Mouse (Mus musculus) forebrain, postnatal 0 days (tissue): ENCODE results near the gene Ppfibp2. TPM values are rescaled to one million over a fixed set of nuclear protein-coding genes. Genes with fewer than 3 reads are reported as not detected.

ENCODE experiments used
- ATAC-seq: fragments of 200-750 bp; cut with Nextera tagmentation; 2 replicates; pipeline ENCODE4 v1.8.0; 2017; ENCODE audit warnings: mild to moderate bottlenecking, moderate library complexity
- DNase-seq: peaks from one replicate; pipeline ENCODE4 v3.0.0-alpha.2; 2015
- H3K27ac ChIP-seq: fragments of 300-500 bp; sonication (generic); 2 replicates; pipeline ENCODE4 v1.5.1; 2014; ENCODE audit warnings: low read depth, mild to moderate bottlenecking, antibody characterized with exemption, low read length, moderate library complexity, mixed read lengths
- H3K27me3 ChIP-seq: fragments of 300-500 bp; sonication (generic); 2 replicates; pipeline ENCODE4 v1.6.1; 2014; ENCODE audit warnings: mild to moderate bottlenecking, low read length, mixed read lengths; ENCODE audit not compliant: insufficient read depth
- H3K36me3 ChIP-seq: fragments of 300-500 bp; sonication (generic); 2 replicates; pipeline ENCODE4 v1.6.1; 2014; ENCODE audit warnings: mild to moderate bottlenecking, moderate library complexity; ENCODE audit not compliant: insufficient read depth
- H3K4me1 ChIP-seq: fragments of 300-500 bp; sonication (generic); 2 replicates; pipeline ENCODE4 v1.6.1; 2014; ENCODE audit warnings: antibody characterized with exemption; ENCODE audit not compliant: insufficient read depth
- H3K4me2 ChIP-seq: fragments of 300-500 bp; sonication (generic); 2 replicates; pipeline ENCODE4 v1.6.1; 2014; ENCODE audit warnings: low read depth, mild to moderate bottlenecking, moderate library complexity
- H3K4me3 ChIP-seq: fragments of 300-500 bp; sonication (generic); 2 replicates; pipeline ENCODE4 v1.5.1; 2014; ENCODE audit warnings: low read depth, low read length, mixed read lengths
- H3K9ac ChIP-seq: fragments of 300-500 bp; sonication (generic); 2 replicates; pipeline ENCODE4 v1.6.1; 2014; ENCODE audit warnings: mild to moderate bottlenecking
- H3K9me3 ChIP-seq: fragments of 300-500 bp; sonication (generic); 2 replicates; pipeline ENCODE4 v1.6.1; 2016; ENCODE audit warnings: low read length
- CTCF ChIP-seq: sonication (generic); IDR thresholded peaks from 2 replicates; pipeline ENCODE4 v1.5.1; 2016; ENCODE audit warnings: antibody characterized with exemption, control low read depth, low read depth
- WGBS: fragments of 180-500 bp; shearing (Covaris S2); extraction: QIAGEN DNeasy Blood & Tissue Kit; methylation state at CpG from one replicate; pipeline ENCODE4 v1.1.7; 2014; 5-methylcytosine and 5-hydroxymethylcytosine counted together
- polyA plus RNA-seq: library from polyadenylated mRNA; unstranded; fragments of >200 nt; fragmentation: Nextera tagmentation; extraction: Ambion mirVana; gene quantifications from 2 replicates; pipeline ENCODE4 v1.2.1, GENCODE M21; 2015
- total RNA-seq: library from RNA; depleted of rRNA; stranded (reverse); fragments of >200 nt; gene quantifications from 2 replicates; pipeline ENCODE4 v1.2.3, GENCODE M21; 2014

Ppfibp2 gene
- total and polyA plus RNA-seq, 2 experiments from 2014 or later = 1.2 to 3.1 TPM

DNA sequence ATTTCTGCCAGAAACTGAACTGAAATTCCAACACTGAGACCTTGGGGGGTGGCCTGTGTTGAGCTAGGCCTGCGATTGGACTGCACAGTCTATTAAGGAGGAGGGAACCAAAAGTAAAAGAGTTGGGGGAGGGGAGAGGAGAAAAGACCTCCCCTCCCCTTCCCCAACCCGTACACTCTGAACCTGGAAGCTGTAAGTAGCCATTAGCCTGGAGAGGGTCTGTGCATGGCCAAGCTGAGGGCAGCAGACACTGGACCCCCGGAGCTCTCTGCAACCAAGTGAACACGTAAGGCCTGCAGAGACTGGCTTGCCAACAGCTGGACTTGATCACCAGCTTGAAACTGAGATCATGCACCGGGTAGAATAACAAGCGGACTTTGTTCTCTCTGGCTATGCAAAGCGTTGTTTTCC lies 27.7 kb upstream of the Ppfibp2 start, which contains the start of gene Olfml1:
Gene Olfml1, plus strand, starts transcription at position 186 of the 411 bp plus-strand sequence.
- no peaks in the 10 kb centered on the region for H3K9me3 ChIP-seq
- WGBS = 55% methylated on average over 7 of the region's 7 CpGs
- H3K27me3 ChIP-seq = no peaks in the 10 kb centered on the region
- peak; percentile 61 for ATAC-seq
- no peaks in the 10 kb centered on the region for H3K4me1 ChIP-seq
- DNase-seq = peak; percentile 6
- H3K27ac ChIP-seq = no peak within 1 kb of the TSS
- H3K36me3 ChIP-seq = no peaks in the 10 kb centered on the region
- H3K4me3 ChIP-seq = no peak within 1 kb of the TSS
- no peak within 1 kb of the TSS for H3K9ac ChIP-seq
- H3K4me2 ChIP-seq = no peak within 1 kb of the TSS
- TF ChIP-seq CTCF = no peak

- Histone ChIP-seq H3K27me3 (no peaks in the 10 kb centered on the region), H3K27ac (no peak overlapping the region), H3K4me3 (no peak overlapping the region), H3K4me2 (no peak overlapping the region), H3K36me3 (no peaks in the 10 kb centered on the region), H3K4me1 (no peaks in the 10 kb centered on the region), H3K9me3 (no peaks in the 10 kb centered on the region), H3K9ac (no peak overlapping the region)
- DNase-seq (no peak), ATAC-seq (no peak)
- WGBS = 78% methylated on average over 5 of the region's 5 CpGs
- TF ChIP-seq CTCF = no peak
Measured at GRCm38 (mm10) chr7:107567674-107568073, 27.3 kb upstream of the Ppfibp2 start.

DNA sequence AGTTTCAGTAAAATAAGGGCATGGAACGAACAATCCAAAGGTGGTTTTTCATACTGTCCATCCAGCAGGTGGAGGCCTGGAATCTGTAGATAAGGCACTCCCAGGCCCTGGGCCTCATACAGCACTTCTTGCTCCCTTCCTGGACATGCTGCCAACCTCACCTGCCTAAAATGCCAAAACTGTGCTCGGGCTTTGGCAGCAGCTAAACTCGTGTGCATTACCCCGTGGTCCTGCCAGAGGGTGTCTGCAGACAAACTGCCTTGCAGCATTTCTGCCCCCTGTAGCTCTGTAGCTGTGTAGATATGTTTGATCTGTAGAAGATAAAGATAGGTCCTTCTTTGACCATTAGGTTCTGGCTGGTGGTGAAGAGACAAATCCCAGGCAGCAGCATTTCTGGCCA lies 26.0 kb upstream of the Ppfibp2 start:
- no peak overlapping the region for H3K4me2 ChIP-seq

GRCm38 (mm10) chr7:107573856-107574255 lies 21.2 kb upstream of the Ppfibp2 start:
- Histone ChIP-seq H3K9ac (no peak overlapping the region), H3K4me3 (no peak overlapping the region), H3K36me3 (no peaks in the 10 kb centered on the region), H3K27me3 (no peaks in the 10 kb centered on the region), H3K4me1 (no peaks in the 10 kb centered on the region), H3K4me2 (no peak overlapping the region), H3K9me3 (no peaks in the 10 kb centered on the region), H3K27ac (no peak overlapping the region)
- TF ChIP-seq CTCF = no peak
- DNase-seq (no peak), ATAC-seq (no peak)
- WGBS = 62% methylated on average over 2 of the region's 2 CpGs

More for the DNA sequence above, 26.0 kb upstream of the Ppfibp2 start:
- Histone ChIP-seq H3K9me3 (no peaks in the 10 kb centered on the region), H3K36me3 (no peaks in the 10 kb centered on the region), H3K4me1 (no peaks in the 10 kb centered on the region), H3K27ac (no peak overlapping the region), H3K4me3 (no peak overlapping the region), H3K27me3 (no peaks in the 10 kb centered on the region), H3K9ac (no peak overlapping the region)
- no peak for TF ChIP-seq CTCF
- no peak for ATAC-seq
- no peak for DNase-seq
- WGBS = 61% methylated on average over 4 of the region's 4 CpGs

GRCm38 (mm10) chr7:107574276-107574675 lies 20.7 kb upstream of the Ppfibp2 start:
- WGBS = 63% methylated on average over 3 of the region's 3 CpGs

DNA sequence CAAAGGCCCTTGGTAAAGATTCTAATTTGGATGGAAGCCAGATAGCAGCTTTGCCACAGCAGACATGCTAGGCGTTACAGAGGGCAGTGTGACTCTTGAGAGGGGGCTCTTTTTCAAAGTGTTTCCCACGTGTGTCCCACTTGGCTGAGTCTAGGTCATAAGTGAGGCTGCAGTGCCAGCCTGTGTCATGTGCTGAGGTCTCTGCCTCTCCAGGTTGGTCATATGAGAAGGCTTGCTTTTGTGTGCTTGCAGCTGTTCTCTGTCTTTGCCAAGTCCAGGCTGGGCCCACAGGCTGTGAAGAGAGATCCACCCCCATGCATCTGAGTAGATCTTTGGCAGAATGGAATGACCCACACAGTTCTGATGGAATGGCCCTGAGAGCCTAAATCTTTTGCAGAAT lies 2.4 kb upstream of the Ppfibp2 start:
- H3K4me1 ChIP-seq = no peaks in the 10 kb centered on the region
- H3K27me3 ChIP-seq = no peaks in the 10 kb centered on the region; the same call in 1 of the 2 replicates
- WGBS = 9% methylated on average over 2 of the region's 2 CpGs
- peak; percentile 15 for DNase-seq
- no peak for TF ChIP-seq CTCF
- no peak overlapping the region for H3K9ac ChIP-seq
- no peaks in the 10 kb centered on the region for H3K36me3 ChIP-seq
- no peak overlapping the region for H3K27ac ChIP-seq
- H3K4me2 ChIP-seq = no peak overlapping the region
- no peak overlapping the region for H3K4me3 ChIP-seq
- peak; percentile 40 for ATAC-seq
- H3K9me3 ChIP-seq = no peaks in the 10 kb centered on the region

More at GRCm38 (mm10) chr7:107574276-107574675, 20.7 kb upstream of the Ppfibp2 start:
- no peak overlapping the region for H3K4me2 ChIP-seq
- ATAC-seq = no peak
- DNase-seq = no peak
- H3K9ac ChIP-seq = no peak overlapping the region
- H3K36me3 ChIP-seq = no peaks in the 10 kb centered on the region
- TF ChIP-seq CTCF = no peak
- no peak overlapping the region for H3K4me3 ChIP-seq
- H3K4me1 ChIP-seq = no peaks in the 10 kb centered on the region
- H3K27ac ChIP-seq = no peak overlapping the region
- H3K27me3 ChIP-seq = no peaks in the 10 kb centered on the region
- H3K9me3 ChIP-seq = no peaks in the 10 kb centered on the region

- no peaks in the 10 kb centered on the region for H3K9me3 ChIP-seq
- no peaks in the 10 kb centered on the region for H3K36me3 ChIP-seq
- ATAC-seq (no peak), DNase-seq (no peak)
- H3K4me1 ChIP-seq = no peaks in the 10 kb centered on the region
- WGBS = 36% methylated on average over 7 of the region's 7 CpGs
- no peak overlapping the region for H3K4me3 ChIP-seq
- H3K27ac ChIP-seq = no peak overlapping the region
- H3K4me2 ChIP-seq = peak overlapping the region; percentile 93
- H3K27me3 ChIP-seq = no peaks in the 10 kb centered on the region; the same call in 1 of the 2 replicates
- H3K9ac ChIP-seq = no peak overlapping the region
- TF ChIP-seq CTCF = no peak
Measured at GRCm38 (mm10) chr7:107593904-107594303, 1.1 kb upstream of the Ppfibp2 start.
